In the genomic region with DNA sequence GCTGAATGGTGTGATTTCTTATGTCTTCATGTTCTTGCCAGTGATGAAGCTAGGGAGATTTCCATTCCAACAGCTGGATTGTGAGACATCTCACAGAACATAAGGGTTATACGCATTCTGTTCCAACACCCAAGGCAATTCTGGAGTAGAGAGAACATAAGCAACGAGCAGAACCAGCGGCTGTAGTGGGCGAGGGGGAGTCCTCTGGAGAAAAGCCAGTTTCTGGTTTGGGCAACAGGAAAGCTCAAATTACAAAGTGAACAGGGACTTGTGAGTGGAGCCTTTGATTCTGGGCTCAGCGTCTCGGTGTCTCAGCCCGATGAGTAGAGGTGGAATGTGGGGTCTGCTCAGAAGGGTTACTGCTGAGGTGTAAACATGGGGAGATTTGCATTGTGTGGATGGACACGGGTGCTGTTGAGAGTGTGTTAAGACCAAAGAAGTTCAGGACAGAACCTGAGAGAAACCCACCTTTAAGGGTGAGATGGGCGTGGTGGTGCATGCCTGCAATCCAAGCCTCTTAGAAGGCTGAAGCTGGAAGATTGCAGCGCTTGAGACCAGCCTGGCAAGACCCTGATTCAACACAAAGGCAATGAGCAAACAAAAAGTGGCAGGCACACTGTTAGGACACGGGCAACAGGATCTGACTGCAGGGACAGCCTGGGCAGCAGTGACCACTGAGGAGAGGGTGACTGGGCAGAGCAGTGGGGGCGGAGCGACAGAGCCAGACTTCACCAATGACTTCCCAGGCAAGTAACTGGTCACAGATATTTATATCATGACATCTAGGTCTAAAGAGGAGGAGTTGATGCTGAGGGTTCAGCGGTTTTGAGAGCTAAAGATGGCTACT, we compare ENCODE assay signal across 10 mouse cellular contexts. TPM values are rescaled to one million over a fixed set of nuclear protein-coding genes. Genes with fewer than 3 reads are reported as not detected.
DNase-seq lines count a peak whose midpoint lies in the region; ATAC-seq and TF ChIP-seq lines count a peak whose summit lies in the region.
"Had no signal": no experiment of that assay in that cellular context is flagged by ENCODE, and none has a peak within 500 bp of the region (broad histone marks: within the 10 kb centered on the region; RNA-seq: fewer than 3 reads in every experiment).

No protein-coding gene starts in this region.

- DNase-seq in heart, postnatal 25 days (ENCODE audit: low spot score), result no peak
- DNase-seq in lung, postnatal 0 days (ENCODE audit: low spot score), result peak; percentile 73
- no peak for DNase-seq in lung, adult 2 months
- DNase-seq in embryo, embryonic 10.5 days (ENCODE audit: low spot score), result peak; percentile 55
- peak; percentile 51 to 72 for DNase-seq in lung, postnatal 4 days
- DNase-seq in gastrocnemius, adult 8-10 months (ENCODE audit: low spot score in 2 of 2), result no peak
- no peak for DNase-seq in gastrocnemius, adult 2 months
- DNase-seq: thymus, postnatal 14 days had no signal

- H3K4me2 ChIP-seq in heart, embryonic 15.5 days, result peak overlapping the region; percentile 30
- no peak overlapping the region for H3K4me2 ChIP-seq in lung, postnatal 0 days (replicated peaks; ENCODE audit: low read depth, low read length)
- H3K4me2 ChIP-seq: forebrain, embryonic 15.5 days had no signal

- intact Hi-C loops in heart, postnatal 25 days (cut with DNase I), result no loop called here
- intact Hi-C loops in gastrocnemius, adult 2 months (cut with DNase I), result no loop called here

- H3K36me3 ChIP-seq in heart, embryonic 15.5 days, result no peaks in the 10 kb centered on the region
- no peaks in the 10 kb centered on the region for H3K36me3 ChIP-seq in lung, postnatal 0 days (ENCODE audit: insufficient read depth, low read length)

- no peak for TF ChIP-seq CTCF in lung, postnatal 0 days (IDR thresholded peaks at IDR 0.05)
- no peak for TF ChIP-seq CTCF in lung, adult 2 months (IDR thresholded peaks at IDR 0.05; ENCODE audit: insufficient read depth, low read length)
- no peak for TF ChIP-seq CTCF in gastrocnemius, adult 2 months (IDR thresholded peaks at IDR 0.05)

- H3K27ac ChIP-seq in heart, embryonic 15.5 days, result no peak overlapping the region
- 0 out of 2 replicates have a peak overlapping the region, but pooled peaks have one; percentile 14 for H3K27ac ChIP-seq in lung, postnatal 0 days (ENCODE audit: low read length)
- H3K27ac ChIP-seq in gastrocnemius, adult 2 months, result no peak overlapping the region
- H3K27ac ChIP-seq: forebrain, embryonic 15.5 days had no signal

- H3K9me3 ChIP-seq in heart, embryonic 15.5 days (replicated peaks), result no peaks in the 10 kb centered on the region
- H3K9me3 ChIP-seq in lung, postnatal 0 days (ENCODE audit: low read length), result no peaks in the 10 kb centered on the region
- H3K9me3 ChIP-seq: forebrain, embryonic 15.5 days had no signal

- no peak for ATAC-seq in heart, embryonic 15.5 days (replicated peaks; ENCODE audit: insufficient number of reproducible peaks, insufficient read depth, low FRiP score, low read depth)
- peak; percentile 53 for ATAC-seq in lung, postnatal 0 days
- ATAC-seq: forebrain, embryonic 15.5 days had no signal

- no peak overlapping the region for H3K9ac ChIP-seq in heart, embryonic 15.5 days
- no peak overlapping the region for H3K9ac ChIP-seq in lung, postnatal 0 days (replicated peaks; ENCODE audit: low read depth)
- H3K9ac ChIP-seq: forebrain, embryonic 15.5 days had no signal

- TF ChIP-seq POLR2A in lung, adult 2 months (IDR thresholded peaks at IDR 0.05; ENCODE audit: borderline replicate concordance, extremely low read depth, low read depth, low read length), result no peak

- H3K4me1 ChIP-seq in heart, embryonic 15.5 days (replicated peaks), result peaks cover 29% of the 10 kb centered on the region
- peaks cover 5% of the 10 kb centered on the region; the same call in 1 of the 2 replicates for H3K4me1 ChIP-seq in lung, postnatal 0 days (ENCODE audit: insufficient read depth, low read depth, low read length)
- H3K4me1 ChIP-seq in lung, adult 2 months (ENCODE audit: control insufficient read depth, insufficient read depth, low read length), result 0 out of 2 replicates have a peak, but pooled peaks cover 3% of the 10 kb centered on the region

- WGBS in heart, embryonic 15.5 days, result 12% methylated on average over 14 of the region's 14 CpGs
- WGBS in lung, postnatal 0 days, result 11% methylated on average over 14 of the region's 14 CpGs
- WGBS in lung, adult 2 months, result 15% methylated on average over 14 of the region's 14 CpGs

- no peaks in the 10 kb centered on the region for H3K27me3 ChIP-seq in heart, embryonic 15.5 days
- H3K27me3 ChIP-seq in lung, postnatal 0 days (replicated peaks; ENCODE audit: insufficient read depth, low read length), result no peaks in the 10 kb centered on the region
- H3K27me3 ChIP-seq: forebrain, embryonic 15.5 days had no signal

- TF ChIP-seq EP300 in lung, postnatal 0 days (IDR thresholded peaks at IDR 0.05), result no peak

- H3K4me3 ChIP-seq in heart, embryonic 15.5 days, result no peak overlapping the region
- H3K4me3 ChIP-seq in lung, postnatal 0 days (ENCODE audit: low read depth, low read length), result no peak overlapping the region
- no peak overlapping the region for H3K4me3 ChIP-seq in lung, adult 2 months (replicated peaks; ENCODE audit: extremely low read depth, low read depth, low read length)
- H3K4me3 ChIP-seq in gastrocnemius, adult 2 months, result no peak overlapping the region
- H3K4me3 ChIP-seq: forebrain, embryonic 15.5 days had no signal

RNA-seq across cellular contexts. Expression of gene Cbln3, which starts 6.5 kb away (rescaled TPM):
- polyA plus RNA-seq in heart, embryonic 15.5 days (2015; fragmentation: Nextera tagmentation; extraction: Ambion mirVana), result 0.36 and 0.50 TPM in 2 replicates
- under 1 TPM in 1 of 2 experiments, not detected in 1; 0.14 TPM for total RNA-seq in heart, postnatal 25 days (2021)
- 0.26 and 0.44 TPM in 2 replicates for polyA plus RNA-seq in lung, postnatal 0 days (2015; fragmentation: Nextera tagmentation; extraction: Ambion mirVana)
- 0.15 and 0.34 TPM in 2 replicates for polyA plus RNA-seq in lung, adult 2 months (2012; rRNA removed)
- not detected for total RNA-seq in gastrocnemius, adult 8-10 months (2022)
- total RNA-seq in gastrocnemius, adult 2 months (2021), result not detected

RNA-seq across cellular contexts. Expression of gene Khnyn, which starts 7.1 kb away (rescaled TPM):
- polyA plus RNA-seq in heart, embryonic 15.5 days (2015; fragmentation: Nextera tagmentation; extraction: Ambion mirVana), result 9.2 and 12.6 TPM in 2 replicates
- 10 to 100 TPM; 11.6 to 13.5 TPM for total RNA-seq in heart, postnatal 25 days (2021)
- polyA plus RNA-seq in lung, postnatal 0 days (2015; fragmentation: Nextera tagmentation; extraction: Ambion mirVana), result 10.1 and 11.7 TPM in 2 replicates
- polyA plus RNA-seq in lung, adult 2 months (2012; rRNA removed), result 20.3 and 24.2 TPM in 2 replicates
- total RNA-seq in gastrocnemius, adult 8-10 months (2022), result 1 to 10 TPM; 4.4 to 6.3 (median 4.9) TPM
- total RNA-seq in gastrocnemius, adult 2 months (2021), result 1 to 10 TPM; 6.4 to 8.1 TPM

RNA-seq across cellular contexts. Expression of gene Sdr39u1, which starts 22.4 kb away (rescaled TPM):
- 45.3 and 60.8 TPM in 2 replicates for polyA plus RNA-seq in heart, embryonic 15.5 days (2015; fragmentation: Nextera tagmentation; extraction: Ambion mirVana)
- 100 to 1,000 TPM; 107 to 108 TPM for total RNA-seq in heart, postnatal 25 days (2021)
- 43.0 and 46.3 TPM in 2 replicates for polyA plus RNA-seq in lung, postnatal 0 days (2015; fragmentation: Nextera tagmentation; extraction: Ambion mirVana)
- polyA plus RNA-seq in lung, adult 2 months (2012; rRNA removed), result 37.6 and 51.9 TPM in 2 replicates
- total RNA-seq in gastrocnemius, adult 8-10 months (2022), result 100 to 1,000 TPM; 137 to 151 (median 145) TPM
- total RNA-seq in gastrocnemius, adult 2 months (2021), result 100 to 1,000 TPM; 113 to 127 TPM

RNA-seq across cellular contexts. Expression of gene Nynrin, which starts 23.9 kb away (rescaled TPM):
- 12.7 and 15.0 TPM in 2 replicates for polyA plus RNA-seq in heart, embryonic 15.5 days (2015; fragmentation: Nextera tagmentation; extraction: Ambion mirVana)
- total RNA-seq in heart, postnatal 25 days (2021), result 1 to 10 TPM; 8.2 to 9.7 TPM
- polyA plus RNA-seq in lung, postnatal 0 days (2015; fragmentation: Nextera tagmentation; extraction: Ambion mirVana), result 4.2 and 4.7 TPM in 2 replicates
- polyA plus RNA-seq in lung, adult 2 months (2012; rRNA removed), result 9.4 and 12.4 TPM in 2 replicates
- total RNA-seq in gastrocnemius, adult 8-10 months (2022), result 1 to 10 TPM; 1.2 to 3.6 (median 1.9) TPM
- total RNA-seq in gastrocnemius, adult 2 months (2021), result 1 to 10 TPM; 1.6 to 2.0 TPM

RNA-seq across cellular contexts. Expression of gene Nfatc4, which starts 54.7 kb away (rescaled TPM):
- 10.8 and 15.8 TPM in 2 replicates for polyA plus RNA-seq in heart, embryonic 15.5 days (2015; fragmentation: Nextera tagmentation; extraction: Ambion mirVana)
- 1 to 10 TPM; 3.9 to 5.5 TPM for total RNA-seq in heart, postnatal 25 days (2021)
- 17.1 and 18.1 TPM in 2 replicates for polyA plus RNA-seq in lung, postnatal 0 days (2015; fragmentation: Nextera tagmentation; extraction: Ambion mirVana)
- polyA plus RNA-seq in lung, adult 2 months (2012; rRNA removed), result 26.4 and 27.3 TPM in 2 replicates
- 1 to 10 TPM; 1.9 to 3.3 (median 2.5) TPM for total RNA-seq in gastrocnemius, adult 8-10 months (2022)
- 1 to 10 TPM; 3.4 to 3.8 TPM for total RNA-seq in gastrocnemius, adult 2 months (2021)

Comparison
In these comparisons a context has a peak if more than half of its experiments do, and no peak if none do; other contexts are left out.
1. DNase-seq: peak in lung, postnatal 0 days (single experiment), embryo, embryonic 10.5 days (single experiment) and lung, postnatal 4 days (2 of 2); none in heart, postnatal 25 days (single experiment), lung, adult 2 months (single experiment), gastrocnemius, adult 8-10 months (0 of 2) and gastrocnemius, adult 2 months (single experiment).